28 mouse cellular contexts compared by ENCODE assay signal in genomic region chr4:120071411-120071810, GRCm38 (mm10). TPM values are rescaled to one million over a fixed set of nuclear protein-coding genes. Genes with fewer than 3 reads are reported as not detected.
DNase-seq lines count a peak whose midpoint lies in the region; ATAC-seq and TF ChIP-seq lines count a peak whose summit lies in the region.
"Had no signal": no experiment of that assay in that cellular context is flagged by ENCODE, and none has a peak within 500 bp of the region (broad histone marks: within the 10 kb centered on the region; RNA-seq: fewer than 3 reads in every experiment).

No protein-coding gene starts in this region.

- peak; percentile 10; the same call in 1 of the 2 replicates for ATAC-seq in intestine, embryonic 16.5 days
- no peak; the same call in 1 of the 2 replicates for ATAC-seq in intestine, embryonic 15.5 days
- ATAC-seq in liver, embryonic 12.5 days: no peak
- ATAC-seq in intestine, postnatal 0 days: peak; percentile 5; the same call in 1 of the 2 replicates
- ATAC-seq: CD4-positive, CD25-positive, alpha-beta regulatory T cell, adult 4 months; forebrain, embryonic 14.5 days; forebrain, embryonic 16.5 days; Patski had no signal

- TF ChIP-seq POLR2A in liver, adult 2 months (IDR thresholded peaks at IDR 0.05; ENCODE audit: extremely low read depth, insufficient read depth, low read length): no peak

- H3K9me3 ChIP-seq in intestine, embryonic 16.5 days (ENCODE audit: control insufficient read depth, low read length): no peaks in the 10 kb centered on the region
- H3K9me3 ChIP-seq in intestine, embryonic 15.5 days: no peaks in the 10 kb centered on the region
- H3K9me3 ChIP-seq in liver, embryonic 12.5 days (replicated peaks): no peaks in the 10 kb centered on the region
- no peaks in the 10 kb centered on the region for H3K9me3 ChIP-seq in intestine, postnatal 0 days (ENCODE audit: control insufficient read depth)
- H3K9me3 ChIP-seq: embryonic facial prominence, embryonic 10.5 days; embryonic facial prominence, embryonic 12.5 days; forebrain, embryonic 10.5 days; forebrain, embryonic 12.5 days had no signal

- H3K4me3 ChIP-seq in intestine, embryonic 16.5 days (ENCODE audit: low read length): no peak overlapping the region
- no peak overlapping the region for H3K4me3 ChIP-seq in intestine, embryonic 15.5 days (replicated peaks)
- no peak overlapping the region for H3K4me3 ChIP-seq in liver, adult 2 months (ENCODE audit: insufficient read depth, low read depth, low read length)
- no peak overlapping the region for H3K4me3 ChIP-seq in liver, embryonic 12.5 days
- H3K4me3 ChIP-seq in intestine, postnatal 0 days (ENCODE audit: low read depth, low read length): no peak overlapping the region
- H3K4me3 ChIP-seq: embryonic facial prominence, embryonic 10.5 days; embryonic facial prominence, embryonic 12.5 days; forebrain, embryonic 10.5 days; forebrain, embryonic 12.5 days had no signal

- peak; percentile 94 for DNase-seq in liver, adult 2 months (ENCODE audit: extremely low read depth, low read depth, low spot score)
- DNase-seq in fat pad, adult 2 months (ENCODE audit: extremely low read depth, low read depth, low spot score): peak; percentile 61
- DNase-seq in urinary bladder, postnatal 10 days (ENCODE audit: low spot score): no peak
- no peak for DNase-seq in cerebellum, postnatal 14 days
- DNase-seq: adrenal gland, postnatal 25 days; B cell, adult 2 months; cerebellum, adult 11 months; cerebellum, adult 8-10 months had no signal

- no peak for TF ChIP-seq CTCF in liver, adult 2 months (IDR thresholded peaks at IDR 0.05; ENCODE audit: low read depth, low read length)
- no peak for TF ChIP-seq CTCF in intestine, postnatal 0 days (IDR thresholded peaks at IDR 0.05; ENCODE audit: low read depth)

- no peak overlapping the region for H3K27ac ChIP-seq in intestine, embryonic 16.5 days (ENCODE audit: low read length)
- no peak overlapping the region for H3K27ac ChIP-seq in intestine, embryonic 15.5 days
- H3K27ac ChIP-seq in liver, adult 2 months (replicated peaks; ENCODE audit: insufficient read depth, low read depth, low read length): peak overlapping the region; percentile 36
- H3K27ac ChIP-seq in liver, embryonic 12.5 days: no peak overlapping the region
- no peak overlapping the region for H3K27ac ChIP-seq in intestine, postnatal 0 days (ENCODE audit: low read depth, low read length)
- H3K27ac ChIP-seq: embryonic facial prominence, embryonic 10.5 days; embryonic facial prominence, embryonic 12.5 days; forebrain, embryonic 10.5 days; forebrain, embryonic 12.5 days had no signal

- H3K79me2 ChIP-seq in liver, adult 2 months (ENCODE audit: control insufficient read depth, insufficient read depth, low read length): no peaks in the 10 kb centered on the region

- H3K36me3 ChIP-seq in intestine, embryonic 16.5 days (ENCODE audit: control insufficient read depth, insufficient read depth, low read length): no peaks in the 10 kb centered on the region
- H3K36me3 ChIP-seq in intestine, embryonic 15.5 days: no peaks in the 10 kb centered on the region
- H3K36me3 ChIP-seq in liver, adult 2 months (ENCODE audit: control insufficient read depth, insufficient read depth, low read length): no peaks in the 10 kb centered on the region
- no peaks in the 10 kb centered on the region for H3K36me3 ChIP-seq in liver, embryonic 12.5 days
- no peaks in the 10 kb centered on the region for H3K36me3 ChIP-seq in intestine, postnatal 0 days (ENCODE audit: control insufficient read depth, insufficient read depth)
- H3K36me3 ChIP-seq: embryonic facial prominence, embryonic 10.5 days; embryonic facial prominence, embryonic 12.5 days; forebrain, embryonic 10.5 days; forebrain, embryonic 12.5 days; G1E had no signal

- H3K27me3 ChIP-seq in intestine, embryonic 16.5 days (replicated peaks; ENCODE audit: control insufficient read depth, insufficient read depth, low read length): no peaks in the 10 kb centered on the region
- no peaks in the 10 kb centered on the region for H3K27me3 ChIP-seq in intestine, embryonic 15.5 days (replicated peaks)
- no peaks in the 10 kb centered on the region for H3K27me3 ChIP-seq in liver, adult 2 months (ENCODE audit: control insufficient read depth, insufficient read depth, low read length)
- H3K27me3 ChIP-seq in liver, embryonic 12.5 days (replicated peaks): no peaks in the 10 kb centered on the region
- H3K27me3 ChIP-seq in intestine, postnatal 0 days (replicated peaks; ENCODE audit: control insufficient read depth, insufficient read depth, low read length): no peaks in the 10 kb centered on the region
- H3K27me3 ChIP-seq: CH12.LX; embryonic facial prominence, embryonic 12.5 days; forebrain, embryonic 12.5 days; Patski had no signal

- peaks cover 15% of the 10 kb centered on the region for H3K4me1 ChIP-seq in intestine, embryonic 16.5 days (ENCODE audit: control insufficient read depth, insufficient read depth, low read length)
- peaks cover 5% of the 10 kb centered on the region; the same call in 1 of the 2 replicates for H3K4me1 ChIP-seq in intestine, embryonic 15.5 days (replicated peaks)
- H3K4me1 ChIP-seq in liver, adult 2 months (ENCODE audit: control insufficient read depth, insufficient read depth, low read length): peaks cover 42% of the 10 kb centered on the region
- no peaks in the 10 kb centered on the region for H3K4me1 ChIP-seq in liver, embryonic 12.5 days
- peaks cover 9% of the 10 kb centered on the region; the same call in 1 of the 2 replicates for H3K4me1 ChIP-seq in intestine, postnatal 0 days (replicated peaks; ENCODE audit: control insufficient read depth, insufficient read depth, low read length)

- no peak overlapping the region for H3K4me2 ChIP-seq in intestine, embryonic 16.5 days (ENCODE audit: low read depth, low read length)
- no peak overlapping the region for H3K4me2 ChIP-seq in intestine, embryonic 15.5 days (replicated peaks)
- no peak overlapping the region for H3K4me2 ChIP-seq in liver, embryonic 12.5 days
- H3K4me2 ChIP-seq in intestine, postnatal 0 days (replicated peaks; ENCODE audit: low read depth): no peak overlapping the region
- H3K4me2 ChIP-seq: embryonic facial prominence, embryonic 12.5 days; forebrain, embryonic 12.5 days had no signal

- H3K9ac ChIP-seq in intestine, embryonic 16.5 days (ENCODE audit: low read depth, low read length): no peak overlapping the region
- no peak overlapping the region for H3K9ac ChIP-seq in intestine, embryonic 15.5 days
- H3K9ac ChIP-seq in liver, adult 2 months (ENCODE audit: low read depth, low read length): no peak overlapping the region
- no peak overlapping the region for H3K9ac ChIP-seq in liver, embryonic 12.5 days
- H3K9ac ChIP-seq in intestine, postnatal 0 days (ENCODE audit: low read depth, low read length): no peak overlapping the region
- H3K9ac ChIP-seq: embryonic facial prominence, embryonic 12.5 days; forebrain, embryonic 12.5 days had no signal

- 63% methylated on average over 3 of the region's 3 CpGs for WGBS in intestine, embryonic 16.5 days
- WGBS in intestine, embryonic 15.5 days: 71% methylated on average over 3 of the region's 3 CpGs
- WGBS in liver, adult 2 months: 30% methylated on average over 3 of the region's 3 CpGs
- WGBS in liver, embryonic 12.5 days (ENCODE audit: insufficient replicate concordance): 52% methylated on average over 3 of the region's 3 CpGs
- 66% methylated on average over 3 of the region's 3 CpGs for WGBS in intestine, postnatal 0 days

RNA-seq across cellular contexts. Expression of gene AL607142.1, which starts 6.6 kb away (rescaled TPM):
- polyA plus RNA-seq in intestine, embryonic 16.5 days (2015; fragmentation: Nextera tagmentation; extraction: Ambion mirVana): not detected in 2 replicates
- not detected in 2 replicates for polyA plus RNA-seq in intestine, embryonic 15.5 days (2015; fragmentation: Nextera tagmentation; extraction: Ambion mirVana)
- total RNA-seq in liver, adult 2 months (2014; rRNA removed): not detected in 2 replicates
- not detected in 2 replicates for polyA plus RNA-seq in liver, adult 2 months (2012; rRNA removed)
- polyA plus RNA-seq in liver, embryonic 12.5 days (2016; fragmentation: Nextera tagmentation; extraction: Ambion mirVana): not detected in 2 replicates
- not detected in 2 replicates for polyA plus RNA-seq in intestine, postnatal 0 days (2015; fragmentation: Nextera tagmentation; extraction: Ambion mirVana)
- total RNA-seq: adrenal gland, adult 2 months; adrenal gland, postnatal 10 days; adrenal gland, postnatal 25 days; adrenal gland, postnatal 4 days; CH12.LX; G1E had no signal
- polyA plus RNA-seq: adrenal gland, adult 2 months; brain, embryonic 14.5 days; CD4-positive, CD25-positive, alpha-beta regulatory T cell, adult 4 months; cortical plate, adult 2 months; embryonic facial prominence, embryonic 10.5 days; embryonic facial prominence, embryonic 12.5 days; embryonic facial prominence, embryonic 14.5 days; forebrain, embryonic 10.5 days; forebrain, embryonic 12.5 days; forebrain, embryonic 14.5 days; forebrain, embryonic 16.5 days; G1E; Patski had no signal

Comparison
In these comparisons a context has a peak if more than half of its experiments do, and no peak if none do; other contexts are left out.
1. ATAC-seq: peak in intestine, embryonic 16.5 days (single experiment) and intestine, postnatal 0 days (single experiment); none in intestine, embryonic 15.5 days (single experiment) and liver, embryonic 12.5 days (single experiment).
2. DNase-seq: peak in liver, adult 2 months (single experiment) and fat pad, adult 2 months (single experiment); none in urinary bladder, postnatal 10 days (single experiment) and cerebellum, postnatal 14 days (0 of 2).